Mouse (Mus musculus) spleen, adult 2 months (tissue): ENCODE measurements around the gene Slc6a20b. TPM values are rescaled to one million over a fixed set of nuclear protein-coding genes. Genes with fewer than 3 reads are reported as not detected.

ENCODE experiments used
- DNase-seq, 2 experiments: peaks; one replicate each; pipeline versions ENCODE4 v3.0.0 to v3.0.0-alpha.2; 2012 to 2021; ENCODE audit warnings: low spot score in 2 of 2, low read depth in 1 of 2
- H3K27ac ChIP-seq: fragments of 200-500 bp; 2 replicates; pipeline ENCODE4 v1.5.1; 2012; ENCODE audit warnings: low read length, inconsistent platforms; ENCODE audit not compliant: insufficient read depth
- H3K27me3 ChIP-seq: fragments of 200-500 bp; 2 replicates; pipeline ENCODE4 v1.6.1; 2012; ENCODE audit warnings: mild to moderate bottlenecking, moderate library complexity, low read length, inconsistent platforms; ENCODE audit not compliant: control insufficient read depth, insufficient read depth
- H3K36me3 ChIP-seq: fragments of 200-500 bp; 2 replicates; pipeline ENCODE4 v1.6.1; 2012; ENCODE audit warnings: mild to moderate bottlenecking, low read length, inconsistent platforms; ENCODE audit not compliant: control insufficient read depth, insufficient read depth
- H3K4me1 ChIP-seq: fragments of 200-500 bp; 2 replicates; pipeline ENCODE4 v1.6.1; 2011; ENCODE audit warnings: inconsistent platforms; ENCODE audit not compliant: control insufficient read depth, insufficient read depth, insufficient read length
- H3K4me3 ChIP-seq: fragments of 200-500 bp; 2 replicates; pipeline ENCODE4 v1.5.1; 2011; ENCODE audit warnings: mild to moderate bottlenecking, inconsistent platforms; ENCODE audit not compliant: insufficient read depth, insufficient read length; ENCODE audit errors: extremely low read depth
- CTCF ChIP-seq: fragments of 200-500 bp; IDR thresholded peaks from 2 replicates; pipeline ENCODE4 v1.5.1; 2011; ENCODE audit warnings: mild to moderate bottlenecking, inconsistent platforms; ENCODE audit not compliant: insufficient read depth, insufficient read length, insufficient replicate concordance; ENCODE audit errors: extremely low read depth
- POLR2A ChIP-seq: fragments of 200-500 bp; IDR thresholded peaks from 2 replicates; pipeline ENCODE4 v1.6.1; 2011; ENCODE audit warnings: low read depth, low read length, inconsistent platforms
- WGBS: fragments of 180-500 bp; shearing (Covaris S2); methylation state at CpG from one replicate; pipeline ENCODE4 v1.1.7; 2018; 5-methylcytosine and 5-hydroxymethylcytosine counted together
- polyA plus RNA-seq: library from polyadenylated mRNA; depleted of rRNA; stranded (reverse); fragments of >200 nt; gene quantifications from 2 replicates; pipeline ENCODE4 v1.2.3, GENCODE M21; 2012

Slc6a20b gene
- polyA plus RNA-seq, 1 experiment = 0.25 TPM

DNA sequence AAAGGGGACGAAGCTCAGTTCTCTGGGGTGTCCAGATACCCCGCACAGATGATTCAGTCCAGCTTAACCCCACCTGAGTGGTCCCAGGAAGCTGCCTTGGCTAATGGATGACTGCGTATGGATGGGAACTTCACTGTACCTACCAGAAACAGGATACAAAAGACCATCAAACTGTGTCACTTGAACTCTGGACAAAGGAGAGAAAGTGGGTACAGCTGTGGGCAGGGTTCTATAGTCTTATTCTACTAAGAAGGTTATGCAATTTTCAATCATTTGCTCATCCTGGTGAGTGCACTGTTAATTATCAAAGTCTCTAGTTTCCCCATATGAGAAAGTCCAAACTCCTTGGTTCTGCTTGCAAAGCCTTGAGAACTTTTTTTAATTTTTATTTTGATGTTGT is 628 bp upstream of the Slc6a20b start:
- TF ChIP-seq POLR2A (no peak), CTCF (no peak)
- Histone ChIP-seq H3K27ac (no peak overlapping the region), H3K36me3 (no peaks in the 10 kb centered on the region), H3K27me3 (no peaks in the 10 kb centered on the region), H3K4me3 (no peak overlapping the region), H3K4me1 (peaks cover 9% of the 10 kb centered on the region; the same call in 1 of the 2 replicates)
- no peak for DNase-seq
- WGBS = 95% methylated on average over 3 of the region's 3 CpGs

DNA sequence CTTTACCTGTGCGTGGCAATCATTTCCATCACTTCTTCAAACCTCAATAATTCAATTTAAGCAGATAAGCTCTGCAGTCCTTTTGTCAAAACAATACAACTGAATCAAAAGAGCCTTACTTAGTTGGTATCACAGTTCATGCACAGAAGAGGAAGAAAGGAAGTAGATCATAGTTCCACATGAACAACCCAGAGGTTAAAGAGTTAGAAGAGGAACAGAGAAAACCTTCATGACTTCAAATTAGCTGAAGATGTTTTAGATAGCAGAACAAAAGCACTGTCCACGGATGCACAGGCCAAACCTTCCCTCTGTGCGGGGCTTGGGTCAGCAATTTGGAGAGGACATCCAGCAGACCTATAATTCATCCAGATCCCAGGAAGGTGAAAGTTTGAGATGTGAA is 699 bp downstream of the Slc6a20b start:
- Histone ChIP-seq H3K27ac (no peak overlapping the region), H3K4me1 (peaks cover 9% of the 10 kb centered on the region; the same call in 1 of the 2 replicates), H3K4me3 (no peak overlapping the region), H3K27me3 (no peaks in the 10 kb centered on the region), H3K36me3 (no peaks in the 10 kb centered on the region)
- DNase-seq = peak in 1 of 2 experiments; percentile 14
- WGBS = 46% methylated on average over 3 of the region's 3 CpGs
- TF ChIP-seq CTCF (no peak), POLR2A (no peak)

DNA sequence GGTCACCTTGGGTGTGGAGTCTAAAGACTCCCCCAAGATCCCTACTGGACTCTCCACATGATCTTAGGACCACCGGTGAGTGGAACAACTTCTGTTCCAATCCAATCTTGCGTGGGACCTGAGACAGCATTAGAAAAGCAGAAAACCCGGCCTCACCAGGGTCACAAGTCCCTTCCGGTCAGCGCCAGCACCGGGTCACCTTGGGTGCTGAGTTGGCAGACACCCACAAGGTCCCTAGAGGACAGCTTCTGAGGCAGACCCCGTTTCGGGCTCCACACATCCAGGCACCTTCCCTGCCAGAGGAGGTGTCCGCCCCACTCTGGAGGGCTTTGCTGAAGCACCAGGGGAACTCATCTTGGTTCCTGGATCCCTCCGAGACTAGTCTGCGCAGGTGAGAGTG is 6.5 kb downstream of the Slc6a20b start:
- no peak for DNase-seq
- Histone ChIP-seq H3K27ac (no peak overlapping the region), H3K4me1 (0 out of 2 replicates have a peak, but pooled peaks cover 1% of the 10 kb centered on the region), H3K27me3 (no peaks in the 10 kb centered on the region), H3K36me3 (no peaks in the 10 kb centered on the region), H3K4me3 (no peak overlapping the region)
- 90% methylated on average over 11 of the region's 11 CpGs for WGBS
- TF ChIP-seq POLR2A = no peak
- TF ChIP-seq CTCF = no peak

DNA sequence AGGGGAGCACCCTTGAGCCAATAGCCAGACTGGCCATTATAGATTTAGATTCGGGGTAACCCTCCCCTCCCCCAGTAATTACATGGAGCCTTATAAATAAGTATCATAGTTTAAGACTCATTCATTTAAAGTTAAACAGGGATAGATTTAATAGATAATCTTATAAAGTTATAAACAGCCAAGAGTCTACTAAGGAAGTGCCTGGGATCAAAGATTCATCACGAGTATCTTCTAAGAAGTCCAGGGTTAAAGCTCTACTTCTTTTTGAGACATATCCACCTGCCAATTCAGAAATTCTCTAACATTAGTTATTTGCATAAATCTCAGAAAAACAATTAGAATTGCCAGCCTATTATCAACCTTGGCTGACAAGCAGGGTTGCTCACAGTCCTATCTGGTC is 7.6 kb downstream of the Slc6a20b start:
- Histone ChIP-seq H3K27ac (no peak overlapping the region), H3K27me3 (no peaks in the 10 kb centered on the region), H3K36me3 (no peaks in the 10 kb centered on the region), H3K4me1 (no peaks in the 10 kb centered on the region), H3K4me3 (no peak overlapping the region)
- no peak for TF ChIP-seq POLR2A
- no peak for TF ChIP-seq CTCF
- 86% methylated on average over 2 of the region's 2 CpGs for WGBS
- DNase-seq = no peak

- no peak for TF ChIP-seq POLR2A
- no peak for TF ChIP-seq CTCF
- no peak for DNase-seq
- Histone ChIP-seq H3K4me3 (no peak overlapping the region), H3K36me3 (no peaks in the 10 kb centered on the region), H3K27me3 (no peaks in the 10 kb centered on the region), H3K27ac (no peak overlapping the region), H3K4me1 (no peaks in the 10 kb centered on the region)
- WGBS = 86% methylated on average over 5 of the region's 5 CpGs
Observed at GRCm38 (mm10) chr9:123620311-123621098, 11.9 kb downstream of the Slc6a20b start.

GRCm38 (mm10) chr9:123601529-123601928 is 30.8 kb downstream of the Slc6a20b start:
- Histone ChIP-seq H3K27me3 (no peaks in the 10 kb centered on the region), H3K4me3 (no peak overlapping the region), H3K4me1 (no peaks in the 10 kb centered on the region), H3K27ac (no peak overlapping the region), H3K36me3 (no peaks in the 10 kb centered on the region; the same call in 1 of the 2 replicates)
- TF ChIP-seq CTCF = no peak
- no peak for DNase-seq
- WGBS = 72% methylated on average over 1 of the region's 1 CpGs

GRCm38 (mm10) chr9:123597376-123597775 is 35.0 kb downstream of the Slc6a20b start:
- no peak for TF ChIP-seq CTCF
- no peak overlapping the region for H3K27ac ChIP-seq
- H3K27me3 ChIP-seq = no peaks in the 10 kb centered on the region
- no peaks in the 10 kb centered on the region; the same call in 1 of the 2 replicates for H3K4me1 ChIP-seq
- H3K4me3 ChIP-seq = no peak overlapping the region
- H3K36me3 ChIP-seq = peaks cover 6% of the 10 kb centered on the region
- 94% methylated on average over 2 of the region's 2 CpGs for WGBS
- no peak for DNase-seq
